Mouse (Mus musculus): ENCODE results near the gene Stpg3. TPM values are rescaled to one million over a fixed set of nuclear protein-coding genes. Genes with fewer than 3 reads are reported as not detected.

Stpg3 gene
- total and polyA plus RNA-seq, 3 experiments = not detected

DNA sequence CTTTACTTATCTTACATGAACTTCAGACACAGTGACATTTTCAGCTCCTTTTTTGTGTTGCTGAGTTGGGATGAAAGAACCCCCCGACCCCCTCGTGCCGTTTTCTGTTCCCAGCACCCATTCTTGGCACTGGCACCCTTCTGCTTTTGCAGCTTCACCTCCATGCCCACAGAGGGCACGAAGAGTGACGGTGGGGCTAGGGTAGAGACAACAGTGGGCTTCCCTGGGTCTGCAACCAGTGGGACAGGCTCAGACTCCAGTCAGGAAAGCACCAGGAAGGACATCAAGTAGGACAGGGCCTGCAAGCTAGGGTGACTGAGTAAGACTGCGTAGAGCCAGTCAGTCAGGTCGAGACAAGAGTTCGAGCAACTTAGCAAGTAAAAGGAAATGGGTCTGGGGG lies 25.9 kb upstream of the Stpg3 start:
- TF ChIP-seq MAZ (IDR thresholded peaks at IDR 0.05; ENCODE audit: low read depth, low read length) (no peak), ZC3H11A (IDR thresholded peaks at IDR 0.05; ENCODE audit: low read depth, low read length) (no peak), NELFE (IDR thresholded peaks at IDR 0.05; ENCODE audit: low read depth, low read length) (no peak), MYC (IDR thresholded peaks at IDR 0.05; ENCODE audit: low read depth, low read length) (no peak), MEF2A (IDR thresholded peaks at IDR 0.05; ENCODE audit: borderline replicate concordance, low read depth, low read length) (no peak), HCFC1 (IDR thresholded peaks at IDR 0.05; ENCODE audit: low read depth, low read length) (no peak), POLR2AphosphoS2 (IDR thresholded peaks at IDR 0.05; ENCODE audit: low read depth, low read length) (no peak), UBTF (IDR thresholded peaks at IDR 0.05; ENCODE audit: low read depth, low read length) (no peak)
- Histone ChIP-seq H3K9me3 (replicated peaks; ENCODE audit: low read length) (no peaks in the 10 kb centered on the region), H3K4me2 (ENCODE audit: insufficient read depth, low read depth, poor library complexity, severe bottlenecking) (peak overlapping the region; percentile 89; the same call in 1 of the 2 replicates), H3K4me1 (ENCODE audit: control insufficient read depth in 1 of 2, insufficient read depth in 2 of 2) (peaks cover 12 to 16% of the 10 kb centered on the region in 2 experiments), H3K79me2 (replicated peaks; ENCODE audit: control insufficient read depth, extremely low read depth, insufficient read depth, poor library complexity, severe bottlenecking) (no peaks in the 10 kb centered on the region), H3K36me3 (replicated peaks in 1 of 2; ENCODE audit: control insufficient read depth in 1 of 2, insufficient read depth in 1 of 2, low read length in 1 of 2) (peaks cover 5 to 19% of the 10 kb centered on the region in 2 experiments), H3K4me3 (replicated peaks in 1 of 3; ENCODE audit: low read depth in 2 of 3, low read length in 2 of 3, poor library complexity in 1 of 3) (peak overlapping the region in 2 of 3 experiments; percentile 13 to 49), H3K27ac (ENCODE audit: insufficient read depth, low read depth) (no peak overlapping the region), H3K27me3 (replicated peaks) (peaks cover 56% of the 10 kb centered on the region), H3K9ac (ENCODE audit: insufficient read depth, low read depth) (0 out of 2 replicates have a peak overlapping the region, but pooled peaks have one; percentile 3)
- dilution Hi-C loops (cut with MboI; ENCODE audit: extremely low pct_ligation_motif_present, extremely low pct_unique_long_range_greater_than_20kb, low sequenced_read_pairs) = no loop called here
- DNase-seq (ENCODE audit: extremely low read depth) = no peak
- in situ Hi-C loops (cut with MboI; ENCODE audit: low pct_ligation_motif_present, low pct_unique_long_range_greater_than_20kb, low sequenced_read_pairs) = no loop called here

DNA sequence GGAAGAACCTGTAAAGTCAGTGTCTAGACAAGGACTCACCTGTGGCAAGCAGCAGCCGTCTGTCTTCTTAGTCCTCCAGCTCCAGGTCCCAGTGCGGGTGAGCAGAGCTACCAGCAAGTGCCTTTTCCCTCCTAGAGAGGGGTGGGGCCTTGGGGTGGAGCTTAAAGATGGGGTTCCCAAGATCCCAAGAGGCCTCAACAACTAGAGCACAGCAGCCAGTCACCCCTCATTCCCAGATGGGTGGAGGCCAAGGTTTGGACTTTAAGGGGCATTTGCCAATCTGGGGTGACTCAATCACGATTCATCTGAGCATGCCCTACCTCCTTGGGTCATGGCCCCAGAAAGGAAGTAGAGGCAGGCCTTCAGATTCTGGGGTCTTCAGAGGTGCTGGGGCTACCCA lies 25.3 kb upstream of the Stpg3 start:
- in situ Hi-C loops (cut with MboI; ENCODE audit: low pct_ligation_motif_present, low pct_unique_long_range_greater_than_20kb, low sequenced_read_pairs) = no loop called here
- Histone ChIP-seq H3K36me3 (replicated peaks in 1 of 2; ENCODE audit: control insufficient read depth in 1 of 2, insufficient read depth in 1 of 2, low read length in 1 of 2) (peaks cover 2 to 14% of the 10 kb centered on the region in 2 experiments), H3K27me3 (replicated peaks) (peaks cover 61% of the 10 kb centered on the region), H3K9ac (ENCODE audit: insufficient read depth, low read depth) (no peak overlapping the region), H3K4me3 (replicated peaks in 1 of 3; ENCODE audit: low read depth in 2 of 3, low read length in 2 of 3, poor library complexity in 1 of 3) (no peak overlapping the region), H3K79me2 (replicated peaks; ENCODE audit: control insufficient read depth, extremely low read depth, insufficient read depth, poor library complexity, severe bottlenecking) (no peaks in the 10 kb centered on the region), H3K27ac (ENCODE audit: insufficient read depth, low read depth) (no peak overlapping the region), H3K4me2 (ENCODE audit: insufficient read depth, low read depth, poor library complexity, severe bottlenecking) (no peak overlapping the region), H3K9me3 (replicated peaks; ENCODE audit: low read length) (no peaks in the 10 kb centered on the region), H3K4me1 (ENCODE audit: control insufficient read depth in 1 of 2, insufficient read depth in 2 of 2) (peaks cover 12 to 16% of the 10 kb centered on the region in 2 experiments)
- dilution Hi-C loops (cut with MboI; ENCODE audit: extremely low pct_ligation_motif_present, extremely low pct_unique_long_range_greater_than_20kb, low sequenced_read_pairs) = no loop called here
- no peak for TF ChIP-seq KAT2A (IDR thresholded peaks at IDR 0.05; ENCODE audit: insufficient replicate concordance, low read length)
- no peak for DNase-seq (ENCODE audit: extremely low read depth)

DNA sequence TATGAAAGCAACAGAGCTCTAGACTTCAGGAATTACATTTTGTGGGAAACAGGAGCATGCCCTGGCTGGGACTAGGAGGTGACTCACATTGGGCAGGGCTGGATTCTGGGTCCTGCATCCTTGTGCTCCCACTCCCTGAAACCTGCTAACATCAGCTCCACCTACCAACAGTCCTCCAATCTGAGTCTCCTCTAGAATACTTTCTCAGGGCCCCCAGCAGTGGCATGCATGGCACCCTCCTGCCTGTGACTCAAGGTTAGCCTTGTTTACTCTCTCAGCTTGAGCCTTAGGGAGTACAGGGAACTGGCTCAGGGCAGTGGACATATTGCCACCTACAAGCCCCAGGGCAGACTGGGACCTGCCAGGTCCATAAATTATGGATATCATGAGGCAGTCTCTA lies 23.7 kb upstream of the Stpg3 start:
- Histone ChIP-seq H3K4me2 (ENCODE audit: insufficient read depth, low read depth, poor library complexity, severe bottlenecking) (no peak overlapping the region), H3K9me3 (replicated peaks; ENCODE audit: low read length) (no peaks in the 10 kb centered on the region), H3K79me2 (replicated peaks; ENCODE audit: control insufficient read depth, extremely low read depth, insufficient read depth, poor library complexity, severe bottlenecking) (no peaks in the 10 kb centered on the region), H3K36me3 (replicated peaks in 1 of 2; ENCODE audit: control insufficient read depth in 1 of 2, insufficient read depth in 1 of 2, low read length in 1 of 2) (no peaks in the 10 kb centered on the region), H3K9ac (ENCODE audit: insufficient read depth, low read depth) (no peak overlapping the region), H3K27ac (ENCODE audit: insufficient read depth, low read depth) (no peak overlapping the region), H3K4me1 (ENCODE audit: control insufficient read depth in 1 of 2, insufficient read depth in 2 of 2) (peaks cover 12 to 21% of the 10 kb centered on the region in 2 experiments), H3K27me3 (replicated peaks) (peaks cover 77% of the 10 kb centered on the region), H3K4me3 (replicated peaks in 1 of 3; ENCODE audit: low read depth in 2 of 3, low read length in 2 of 3, poor library complexity in 1 of 3) (no peak overlapping the region)
- DNase-seq (ENCODE audit: extremely low read depth) = no peak
- in situ Hi-C loops (cut with MboI; ENCODE audit: low pct_ligation_motif_present, low pct_unique_long_range_greater_than_20kb, low sequenced_read_pairs) (no loop called here), dilution Hi-C loops (cut with MboI; ENCODE audit: extremely low pct_ligation_motif_present, extremely low pct_unique_long_range_greater_than_20kb, low sequenced_read_pairs) (no loop called here)
- TF ChIP-seq ELF1 (IDR thresholded peaks at IDR 0.05; ENCODE audit: low read depth, low read length) (no peak), MAZ (IDR thresholded peaks at IDR 0.05; ENCODE audit: low read depth, low read length) (no peak), GABPA (IDR thresholded peaks at IDR 0.05; ENCODE audit: insufficient replicate concordance, low read depth, low read length) (no peak), JUND (conservative IDR thresholded peaks at IDR 0.05; ENCODE audit: low read depth, low read length) (no peak), NELFE (IDR thresholded peaks at IDR 0.05; ENCODE audit: low read depth, low read length) (no peak), ZKSCAN1 (IDR thresholded peaks at IDR 0.05; ENCODE audit: borderline replicate concordance, low read depth, low read length) (no peak), RAD21 (IDR thresholded peaks at IDR 0.05; ENCODE audit: low read depth, low read length) (no peak), CHD1 (IDR thresholded peaks at IDR 0.05; ENCODE audit: low read depth, low read length) (no peak), KAT2A (IDR thresholded peaks at IDR 0.05; ENCODE audit: insufficient replicate concordance, low read length) (no peak), CHD2 (IDR thresholded peaks at IDR 0.05; ENCODE audit: low read length) (no peak)
